Mouse (Mus musculus): Measurements from ENCODE around the gene Mia2.

Mia2 gene

DNA sequence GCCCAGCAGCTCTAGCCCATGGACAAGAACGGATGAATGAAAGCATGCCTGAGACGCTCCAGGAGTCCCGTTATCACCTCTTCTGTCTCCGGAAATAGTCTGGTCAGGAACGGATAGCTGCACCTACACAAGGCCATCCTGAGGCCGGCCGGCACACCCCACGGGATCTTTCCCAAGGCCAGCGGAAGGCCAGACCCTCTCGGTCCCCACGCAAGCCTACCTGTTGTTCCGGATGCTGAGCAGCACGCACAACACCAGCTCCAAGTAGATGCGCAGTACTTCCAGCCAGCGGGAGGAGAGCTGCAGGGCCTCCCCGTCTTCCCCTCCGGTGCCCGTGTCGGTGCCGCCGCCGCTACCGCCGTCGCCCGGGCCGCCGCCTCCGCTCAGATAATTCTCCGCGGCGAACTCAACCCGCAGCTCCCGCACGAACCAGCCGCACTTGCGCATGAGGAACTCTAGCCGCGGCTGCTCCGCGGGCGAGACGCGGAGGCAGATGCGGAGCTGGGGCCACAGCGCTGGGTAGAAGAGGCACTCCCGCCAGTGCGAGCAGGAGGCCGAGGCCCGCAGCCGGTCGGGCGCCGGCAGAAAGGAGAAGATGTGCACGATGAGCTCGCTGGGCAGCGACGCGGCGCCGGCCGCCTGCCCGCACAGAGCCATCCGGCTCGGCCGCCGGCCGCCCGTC, 123.2 kb downstream of the Mia2 start:
- TF ChIP-seq GATA4 (IDR thresholded peaks at IDR 0.05; ENCODE audit: insufficient replicate concordance, low read length) = no peak

DNA sequence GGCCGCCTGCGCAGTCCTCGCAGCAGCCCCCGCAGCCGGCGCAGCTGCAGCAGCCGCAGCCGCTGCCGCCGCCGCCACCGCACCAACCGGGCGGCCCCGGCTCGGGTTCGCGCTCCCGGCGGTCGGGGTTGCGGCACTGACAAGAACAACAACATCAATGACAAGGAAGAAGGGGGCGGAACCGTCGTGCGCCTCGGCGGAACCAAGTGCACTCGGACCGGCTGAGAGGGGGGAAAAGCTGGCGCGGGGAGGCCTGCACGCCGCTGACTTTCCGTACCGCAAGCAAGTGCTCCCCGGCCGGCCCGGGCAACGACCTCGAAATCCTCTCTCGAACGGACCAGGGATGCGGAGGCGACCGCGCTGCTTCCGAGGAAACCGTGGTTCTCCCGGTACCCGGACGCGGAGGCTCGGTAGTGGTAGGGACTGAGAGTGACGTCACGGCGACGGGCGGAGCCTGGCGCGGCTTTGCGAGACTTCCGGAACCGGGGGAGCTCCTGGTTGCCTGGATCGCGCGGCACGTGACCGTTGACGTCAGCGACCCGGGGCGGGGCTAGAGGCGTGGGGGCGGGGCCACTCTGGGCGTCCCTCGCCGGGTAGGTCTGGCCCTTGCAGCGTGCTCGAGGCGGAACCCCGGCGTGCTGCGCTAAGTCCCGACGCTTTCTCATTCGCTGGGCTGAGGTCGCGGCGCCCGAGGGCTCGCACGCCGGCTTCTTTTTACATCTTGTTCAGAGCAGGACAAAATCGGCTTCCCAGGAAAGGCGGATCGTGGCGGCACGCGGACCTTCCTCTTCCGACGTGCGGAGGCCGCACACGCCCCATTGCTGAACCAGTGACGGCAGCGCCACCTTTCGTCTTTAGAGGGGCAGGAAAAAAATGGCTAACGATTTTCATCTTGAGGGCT, 124.0 kb downstream of the Mia2 start, which contains the start of gene Fbxo33:
Fbxo33 (minus strand) TSS at position 401 of the 901 bp plus-strand sequence.
- TF ChIP-seq GATA4 (IDR thresholded peaks at IDR 0.05; ENCODE audit: insufficient replicate concordance, low read length) = no peak; the same call in 1 of the 2 replicates

DNA sequence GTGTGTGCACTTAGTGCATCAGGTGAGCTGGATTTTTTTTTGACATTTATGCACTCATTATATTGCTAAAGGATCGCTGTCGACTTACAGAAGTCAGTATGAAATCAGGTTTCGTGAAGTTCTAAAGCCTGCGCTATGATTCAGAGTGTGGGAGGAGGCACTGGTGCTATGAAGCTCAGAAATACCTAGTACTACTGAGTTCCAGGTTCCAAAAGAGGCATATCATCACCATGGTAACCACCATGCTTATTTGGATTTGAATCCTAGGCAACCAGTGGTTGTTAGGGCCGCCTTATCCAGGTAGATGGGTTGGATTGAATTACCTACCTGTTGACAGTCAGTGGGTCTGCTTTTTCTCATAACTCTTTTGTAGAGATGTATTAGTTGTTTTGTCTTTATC, 132.8 kb downstream of the Mia2 start:
- TF ChIP-seq GATA4 (IDR thresholded peaks at IDR 0.05; ENCODE audit: insufficient replicate concordance, low read length) = no peak

DNA sequence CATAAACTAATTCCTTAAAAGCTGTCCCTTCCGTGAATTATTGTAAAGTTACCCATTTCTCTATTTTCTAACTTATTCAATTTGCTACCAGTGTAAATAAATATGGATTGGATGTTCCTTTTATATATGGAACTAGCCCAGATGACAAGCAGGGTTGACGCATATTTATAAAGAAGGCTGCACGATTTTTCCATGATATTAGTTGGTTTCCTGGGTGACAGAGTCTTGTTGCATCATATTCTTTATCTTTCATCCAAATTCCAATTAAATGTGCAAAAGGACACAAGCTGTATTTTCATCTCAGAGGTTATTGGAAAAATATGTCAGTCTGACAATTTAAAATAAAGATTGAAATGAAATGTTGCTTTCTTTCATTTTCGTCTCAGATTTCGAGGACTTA, 142.8 kb downstream of the Mia2 start:
- TF ChIP-seq GATA4 (IDR thresholded peaks at IDR 0.05; ENCODE audit: insufficient replicate concordance, low read length) = no peak

All from liver, adult (tissue).